Mouse (Mus musculus) kidney, postnatal 0 days (tissue): ENCODE data around the gene Apba2. TPM values are rescaled to one million over a fixed set of nuclear protein-coding genes. Genes with fewer than 3 reads are reported as not detected.

Source experiments
- ATAC-seq: fragments of 200-750 bp; cut with Nextera tagmentation; replicated peaks from 2 replicates; pipeline ENCODE4 v1.8.0; 2017; ENCODE audit warnings: low read depth, moderate number of reproducible peaks, moderate TSS enrichment, moderate library complexity; ENCODE audit not compliant: low FRiP score
- DNase-seq: peaks from one replicate; pipeline ENCODE4 v3.0.0-alpha.2; 2016; ENCODE audit warnings: low spot score
- H3K27ac ChIP-seq: fragments of 300-500 bp; sonication (generic); 2 replicates; pipeline ENCODE4 v1.5.1; 2014; ENCODE audit warnings: mild to moderate bottlenecking
- H3K27me3 ChIP-seq: fragments of 300-500 bp; sonication (generic); 2 replicates; pipeline ENCODE4 v1.6.1; 2014; ENCODE audit warnings: low read length, mixed read lengths; ENCODE audit not compliant: insufficient read depth
- H3K36me3 ChIP-seq: fragments of 300-500 bp; sonication (generic); 2 replicates; pipeline ENCODE4 v1.6.1; 2014; ENCODE audit warnings: low read length, mixed read lengths; ENCODE audit not compliant: insufficient read depth
- H3K4me1 ChIP-seq: fragments of 300-500 bp; sonication (generic); replicated peaks from 2 replicates; pipeline ENCODE4 v1.6.1; 2014; ENCODE audit warnings: antibody characterized with exemption, low read length, mixed read lengths; ENCODE audit not compliant: insufficient read depth
- H3K4me2 ChIP-seq: fragments of 300-500 bp; sonication (generic); 2 replicates; pipeline ENCODE4 v1.6.1; 2014; ENCODE audit warnings: mild to moderate bottlenecking, low read length, moderate library complexity, mixed read lengths
- H3K4me3 ChIP-seq: fragments of 300-500 bp; sonication (generic); replicated peaks from 2 replicates; pipeline ENCODE4 v1.5.1; 2014; ENCODE audit warnings: low read depth, low read length
- H3K9ac ChIP-seq: fragments of 300-500 bp; sonication (generic); 2 replicates; pipeline ENCODE4 v1.6.1; 2014; ENCODE audit warnings: low read depth, low read length
- H3K9me3 ChIP-seq: fragments of 300-500 bp; sonication (generic); replicated peaks from 2 replicates; pipeline ENCODE4 v1.6.1; 2016; ENCODE audit warnings: low read length, inconsistent platforms, mixed read lengths
- CTCF ChIP-seq: IDR thresholded peaks from 2 replicates; pipeline ENCODE4 v1.5.1; 2016; ENCODE audit warnings: antibody characterized with exemption, low read depth, mild to moderate bottlenecking, moderate library complexity
- WGBS: fragments of 180-500 bp; shearing (Covaris S2); extraction: QIAGEN DNeasy Blood & Tissue Kit; methylation state at CpG from one replicate; pipeline ENCODE4 v1.1.7; 2014; 5-methylcytosine and 5-hydroxymethylcytosine counted together
- polyA plus RNA-seq: library from polyadenylated mRNA; unstranded; fragments of >200 nt; fragmentation: Nextera tagmentation; extraction: Ambion mirVana; gene quantifications from 2 replicates; pipeline ENCODE4 v1.2.1, GENCODE M21; 2015

Gene Apba2
- polyA plus RNA-seq, 1 experiment from 2014 or later = 1.7 TPM

- DNase-seq (no peak), ATAC-seq (no peak)
- WGBS = 82% methylated on average over 4 of the region's 4 CpGs
- H3K4me1 ChIP-seq = no peaks in the 10 kb centered on the region
- H3K9ac ChIP-seq = no peak overlapping the region
- H3K36me3 ChIP-seq = no peaks in the 10 kb centered on the region
- no peaks in the 10 kb centered on the region for H3K27me3 ChIP-seq
- no peak overlapping the region for H3K4me2 ChIP-seq
- TF ChIP-seq CTCF = no peak
- H3K27ac ChIP-seq = no peak overlapping the region
- H3K4me3 ChIP-seq = no peak overlapping the region
- no peaks in the 10 kb centered on the region for H3K9me3 ChIP-seq
Observed at GRCm38 (mm10) chr7:64779501-64779900, 278.0 kb downstream of the Apba2 start.

GRCm38 (mm10) chr7:64785040-64785439, 283.5 kb downstream of the Apba2 start:
- no peak for DNase-seq
- no peaks in the 10 kb centered on the region for H3K36me3 ChIP-seq
- no peak overlapping the region for H3K4me3 ChIP-seq
- H3K27ac ChIP-seq = no peak overlapping the region
- 64% methylated on average over 3 of the region's 3 CpGs for WGBS
- no peak for TF ChIP-seq CTCF
- H3K9ac ChIP-seq = no peak overlapping the region
- no peak overlapping the region for H3K4me2 ChIP-seq
- no peaks in the 10 kb centered on the region for H3K27me3 ChIP-seq
- ATAC-seq = no peak
- H3K9me3 ChIP-seq = no peaks in the 10 kb centered on the region
- no peaks in the 10 kb centered on the region for H3K4me1 ChIP-seq

- DNase-seq (no peak), ATAC-seq (no peak)
- 78% methylated on average over 9 of the region's 9 CpGs for WGBS
- TF ChIP-seq CTCF = no peak
- Histone ChIP-seq H3K27ac (no peak overlapping the region), H3K27me3 (no peaks in the 10 kb centered on the region), H3K9me3 (no peaks in the 10 kb centered on the region), H3K4me3 (no peak overlapping the region), H3K9ac (no peak overlapping the region), H3K4me1 (no peaks in the 10 kb centered on the region), H3K4me2 (no peak overlapping the region), H3K36me3 (no peaks in the 10 kb centered on the region)
Observed at GRCm38 (mm10) chr7:64791145-64791544, 289.6 kb downstream of the Apba2 start.

- no peak for DNase-seq
- H3K27me3 ChIP-seq = no peaks in the 10 kb centered on the region
- H3K4me2 ChIP-seq = no peak overlapping the region
- no peak overlapping the region for H3K4me3 ChIP-seq
- H3K4me1 ChIP-seq = no peaks in the 10 kb centered on the region
- no peaks in the 10 kb centered on the region for H3K9me3 ChIP-seq
- no peak overlapping the region for H3K9ac ChIP-seq
- WGBS = 43% methylated on average over 8 of the region's 8 CpGs
- H3K27ac ChIP-seq = no peak overlapping the region
- ATAC-seq = no peak
- no peak for TF ChIP-seq CTCF
- no peaks in the 10 kb centered on the region for H3K36me3 ChIP-seq
Observed at GRCm38 (mm10) chr7:64792031-64792430, 290.5 kb downstream of the Apba2 start.

GRCm38 (mm10) chr7:64795554-64795953, 294.0 kb downstream of the Apba2 start:
- H3K9ac ChIP-seq = no peak overlapping the region
- DNase-seq (no peak), ATAC-seq (no peak)
- no peaks in the 10 kb centered on the region for H3K4me1 ChIP-seq
- TF ChIP-seq CTCF = no peak
- no peaks in the 10 kb centered on the region for H3K36me3 ChIP-seq
- WGBS = 81% methylated on average over 6 of the region's 6 CpGs
- H3K4me3 ChIP-seq = no peak overlapping the region
- no peak overlapping the region for H3K27ac ChIP-seq
- no peaks in the 10 kb centered on the region for H3K9me3 ChIP-seq
- H3K4me2 ChIP-seq = no peak overlapping the region
- H3K27me3 ChIP-seq = no peaks in the 10 kb centered on the region

Other genes with a start within 250 kb of the Apba2 start
- gene Mtmr10, start 214.1 kb upstream of the Apba2 start, polyA plus RNA-seq = 8.1 and 9.2 TPM in 2 replicates
- 4.0 and 4.9 TPM in 2 replicates for gene Fan1, start 127.6 kb upstream of the Apba2 start, polyA plus RNA-seq
- gene Mphosph10, start 109.4 kb upstream of the Apba2 start, polyA plus RNA-seq = 38.1 and 39.4 TPM in 2 replicates
- 186 and 211 TPM in 2 replicates for gene Mcee, start 109.1 kb upstream of the Apba2 start, polyA plus RNA-seq